Mouse (Mus musculus): ENCODE data around the gene Gm17783.
"Not testable (repeated sequence)": the region's sequence is repeated elsewhere in the genome, so short reads cannot be mapped to it uniquely, and the experiment has no call there.

Gm17783 gene

DNA sequence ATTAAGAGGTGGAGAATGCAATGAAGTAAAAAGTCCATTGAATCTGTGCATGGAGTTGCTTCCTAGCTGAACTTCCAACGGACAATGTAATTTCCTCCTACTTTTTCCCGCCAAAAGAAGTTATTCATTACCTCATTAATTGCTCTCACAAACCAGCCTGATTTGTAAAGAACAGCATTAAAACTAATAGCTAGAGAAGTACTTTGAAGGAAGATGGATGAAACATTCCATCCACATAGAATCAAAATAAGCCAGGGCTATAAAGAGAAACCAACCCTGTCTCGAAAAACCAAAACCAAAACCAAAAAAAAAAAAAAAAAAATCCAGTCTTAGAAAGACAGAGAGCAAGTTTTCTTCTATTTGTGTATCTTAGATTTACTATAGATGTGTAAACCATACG is at the start of gene Gm17783:
Gene Gm17783 (minus strand): TSS at position 101 of the 400 bp plus-strand sequence.
- no peak for DNase-seq (ENCODE audit: low spot score in 2 of 2)

DNA sequence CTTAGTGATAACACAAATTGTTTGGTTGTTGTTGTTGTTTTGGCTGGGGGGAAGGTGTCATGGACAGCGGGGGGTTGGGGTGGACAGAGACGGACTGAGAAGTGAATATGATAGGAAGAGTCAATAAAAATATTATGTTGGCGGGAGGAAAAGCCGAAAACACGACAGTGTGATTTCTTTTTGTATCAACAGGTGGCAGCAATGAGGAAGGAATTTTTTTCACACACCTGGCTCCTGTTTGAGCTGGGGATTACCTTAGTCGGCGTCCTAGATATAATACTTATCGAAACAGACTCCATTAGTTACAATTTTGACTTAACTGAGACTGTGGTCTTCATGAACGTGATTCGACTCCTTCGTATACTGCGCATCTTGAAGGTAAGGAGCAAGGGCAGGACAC is 48.0 kb upstream of the Gm17783 start:
- no peak for DNase-seq (ENCODE audit: low spot score in 2 of 2)

DNA sequence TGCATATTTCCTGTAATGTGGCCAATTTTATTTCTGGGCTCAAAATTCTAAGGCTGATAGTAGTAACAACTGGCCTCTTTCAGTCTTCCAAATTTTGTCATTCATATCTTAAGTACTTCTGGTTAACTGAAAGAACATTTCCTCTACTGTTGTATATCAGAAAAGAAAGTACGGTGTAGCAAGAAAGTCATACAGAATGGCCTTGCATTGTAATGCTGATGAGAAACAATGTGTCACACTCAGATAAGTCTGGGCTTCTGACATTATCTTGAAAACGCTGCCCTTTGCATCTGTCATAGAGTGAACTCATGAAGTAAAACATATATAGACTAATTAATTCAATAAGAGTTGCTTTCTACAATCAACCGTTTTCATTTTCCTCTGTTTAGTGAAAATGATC is 40.5 kb upstream of the Gm17783 start:
- no peak for DNase-seq (ENCODE audit: low spot score in 2 of 2)

DNA sequence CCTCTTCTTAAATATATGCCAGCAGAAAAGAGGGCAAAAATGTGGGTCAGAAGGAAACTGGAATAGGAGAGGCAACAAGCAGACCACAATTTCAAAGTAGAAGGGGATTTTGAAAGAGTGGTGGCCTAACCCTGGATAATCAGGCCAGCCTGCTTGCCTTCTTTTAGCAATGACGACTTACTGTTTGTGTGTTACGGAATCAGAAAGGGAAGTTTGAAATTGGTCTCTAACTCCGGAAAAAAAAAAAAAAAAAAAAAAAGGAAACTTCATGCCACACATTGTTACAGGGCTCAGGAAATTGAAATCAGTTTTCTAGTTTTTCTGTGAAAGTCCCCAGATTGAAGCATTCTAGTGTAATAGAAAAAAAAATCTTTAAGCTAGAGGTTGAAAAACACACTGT is 29.9 kb upstream of the Gm17783 start:
- no peak for DNase-seq (ENCODE audit: low spot score in 2 of 2)

DNA sequence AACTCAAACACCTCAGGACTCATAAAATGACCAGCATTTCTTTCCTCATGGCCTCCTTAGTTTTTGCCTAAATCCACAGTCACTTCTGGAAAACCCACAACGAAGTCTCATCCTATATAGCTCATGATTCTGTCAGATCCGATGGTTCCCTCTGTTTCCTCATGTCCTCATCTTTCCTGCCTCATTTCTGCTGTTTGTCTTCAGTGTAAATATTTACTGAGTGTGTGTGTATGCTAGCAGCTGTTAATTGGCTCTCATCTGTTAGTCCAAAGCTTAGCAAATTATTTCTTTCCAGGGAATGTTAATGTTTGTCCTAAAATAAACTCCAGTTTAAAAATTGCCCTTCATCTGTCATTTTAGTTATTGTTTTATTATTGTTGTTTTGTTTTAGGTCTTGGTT is 19.7 kb upstream of the Gm17783 start:
- DNase-seq (ENCODE audit: low spot score in 2 of 2): no peak

DNA sequence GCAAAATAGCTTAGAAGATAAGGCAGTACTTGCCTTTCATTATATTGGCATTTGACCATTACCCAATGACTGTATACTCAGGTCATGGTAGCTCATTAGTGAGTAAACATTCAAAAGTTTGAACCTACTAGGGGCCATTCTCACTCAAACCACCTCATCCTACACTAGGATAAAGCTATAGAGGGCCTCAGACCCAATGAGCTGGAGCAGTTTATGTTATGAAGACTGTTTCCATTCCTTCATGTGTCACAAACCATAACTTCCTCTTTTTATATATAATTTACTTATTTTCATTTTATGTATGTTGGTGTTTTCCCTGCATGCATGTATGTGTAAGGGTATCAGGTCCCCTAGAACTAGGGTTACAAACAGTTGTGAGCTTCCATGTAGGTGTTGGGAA is 16.1 kb upstream of the Gm17783 start:
- DNase-seq (ENCODE audit: low spot score in 2 of 2): no peak

DNA sequence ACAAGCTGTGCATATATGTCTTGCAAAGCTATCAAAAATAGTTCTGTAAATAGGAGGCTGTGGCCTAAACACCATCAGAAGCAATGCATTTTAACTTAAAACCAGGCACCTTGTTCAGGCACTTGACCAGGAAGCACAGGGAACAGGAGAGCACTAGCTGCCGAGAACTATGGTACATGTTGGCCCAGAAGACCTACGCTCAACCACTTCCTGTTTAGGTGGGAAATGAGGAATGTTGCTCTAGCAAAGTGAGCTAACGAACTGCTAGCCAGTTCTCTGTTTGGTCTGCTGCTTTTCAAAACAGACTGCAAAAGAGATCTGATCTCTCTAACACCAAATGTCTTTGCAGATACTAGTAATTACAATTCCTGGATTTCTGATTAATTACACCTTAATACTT is 12.5 kb upstream of the Gm17783 start:
- DNase-seq (ENCODE audit: low spot score in 2 of 2): no peak

DNA sequence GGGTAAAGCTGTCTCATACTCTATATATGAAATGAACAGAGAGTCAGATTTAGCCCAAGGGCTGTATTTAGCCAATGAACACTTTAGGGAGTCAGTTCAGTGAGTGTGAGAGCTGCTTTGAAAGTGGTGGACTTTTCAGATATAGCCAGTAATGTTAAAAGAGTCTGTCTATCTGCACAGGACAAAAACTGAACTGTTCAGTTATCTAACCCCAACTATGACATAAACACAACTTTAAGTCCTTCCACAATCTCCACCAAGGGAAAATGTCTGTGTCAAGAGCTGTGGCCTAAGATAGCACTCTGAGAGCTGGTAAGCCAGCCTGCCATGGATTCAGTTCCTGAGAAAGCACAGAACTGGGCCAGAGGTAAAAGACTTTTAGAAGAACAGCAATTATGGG is 10.3 kb upstream of the Gm17783 start:
- no peak for DNase-seq (ENCODE audit: low spot score in 2 of 2)

DNA sequence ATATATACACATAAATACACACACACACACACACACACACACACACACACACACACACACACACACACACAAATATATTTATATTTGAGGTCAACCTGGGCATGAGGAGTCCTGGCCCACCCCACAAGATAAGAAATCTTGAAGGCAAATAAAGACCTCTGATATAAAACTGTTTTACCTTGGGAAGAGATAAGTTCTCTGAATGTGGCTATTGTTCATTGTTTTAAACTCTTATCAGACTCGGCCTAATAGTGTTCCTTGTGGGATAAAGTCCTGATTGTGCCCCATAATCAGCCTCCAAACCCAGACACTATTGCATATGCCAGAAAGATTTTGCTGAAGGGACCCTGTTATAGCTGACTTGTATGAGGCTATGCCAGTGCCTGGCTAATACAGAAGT is 6.5 kb upstream of the Gm17783 start:
- DNase-seq (ENCODE audit: low spot score in 2 of 2): not testable (repeated sequence)

DNA sequence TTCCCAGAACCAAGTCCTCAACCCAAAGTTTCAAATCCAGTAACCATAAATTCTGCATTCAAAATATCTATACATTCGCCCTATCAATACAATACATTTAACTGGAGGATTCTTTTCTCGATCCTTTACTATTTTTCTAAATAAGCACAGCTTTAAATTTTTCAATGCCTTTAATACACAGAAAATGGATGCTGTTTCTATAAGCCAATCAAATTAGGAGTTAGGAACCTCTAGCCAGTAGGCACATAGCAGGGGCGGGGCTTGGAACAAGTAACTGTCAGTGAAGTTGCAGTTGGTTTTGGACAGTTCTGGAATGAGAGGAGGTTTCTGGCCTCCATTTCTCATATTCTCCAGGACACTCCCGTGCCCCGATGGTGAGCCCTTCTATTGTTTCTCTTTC is 3.2 kb upstream of the Gm17783 start, which contains the start of gene Slc9c1:
Gene Slc9c1 (plus strand): TSS at position 301 of the 400 bp plus-strand sequence.
- no peak for DNase-seq (ENCODE audit: low spot score in 2 of 2)

DNA sequence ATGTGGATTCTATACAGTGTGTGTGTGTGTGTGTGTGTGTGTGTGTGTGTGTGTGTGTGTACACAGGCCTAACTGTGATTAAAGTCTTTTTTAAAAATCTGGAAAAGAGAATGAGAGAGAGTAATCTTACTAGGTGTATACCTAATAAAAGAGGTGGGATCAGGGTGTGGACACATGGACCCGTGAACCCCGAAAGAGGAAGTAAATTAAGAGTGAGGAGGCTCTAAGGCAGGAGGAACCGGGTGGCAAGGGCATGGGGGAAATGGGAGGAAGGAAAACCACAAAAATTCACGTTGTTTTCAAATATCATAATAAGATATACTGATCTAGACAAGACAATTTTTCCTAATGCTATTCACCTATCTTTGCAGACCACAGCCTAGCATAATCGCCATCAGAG is 6.3 kb downstream of the Gm17783 start:
- DNase-seq (ENCODE audit: low spot score in 2 of 2): no peak

DNA sequence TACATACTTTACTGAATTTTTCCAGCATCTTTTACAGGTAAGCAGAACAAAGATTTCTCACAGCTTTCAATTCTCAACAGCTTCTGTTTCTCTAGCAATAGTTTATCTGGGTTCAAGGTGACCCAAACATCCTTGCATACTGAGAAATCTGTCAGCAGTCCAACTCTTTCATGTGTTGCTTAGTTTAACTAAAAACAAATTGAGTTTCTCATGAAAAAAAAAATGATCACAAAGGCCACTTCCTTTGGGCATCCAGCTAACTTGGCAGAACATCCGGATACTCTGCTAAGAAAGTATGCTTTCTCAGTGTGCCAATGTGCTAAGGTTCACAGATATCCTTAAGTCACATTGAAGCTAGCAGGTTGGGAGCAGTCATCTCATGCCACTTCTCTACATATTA is 36.5 kb downstream of the Gm17783 start:
- DNase-seq (ENCODE audit: low spot score in 2 of 2): no peak

DNA sequence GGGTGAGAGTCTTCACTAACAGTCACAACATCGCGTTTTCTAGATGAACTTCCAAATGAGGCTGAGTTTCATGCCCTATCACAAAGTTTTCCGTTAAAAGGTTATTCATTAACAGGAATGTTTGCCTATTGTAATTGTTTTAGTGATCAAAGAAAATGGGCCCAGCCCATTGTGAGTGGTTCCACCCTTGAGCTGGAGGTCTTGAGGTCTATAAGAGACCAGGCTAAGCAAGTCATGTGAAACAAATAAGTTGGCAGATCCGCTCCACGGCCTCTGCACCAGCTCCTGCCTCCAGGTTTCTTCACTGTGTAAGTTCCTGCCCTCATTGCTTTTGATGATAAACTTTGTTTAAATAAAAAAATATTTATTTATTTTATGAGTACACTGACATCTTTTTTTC is 38.9 kb downstream of the Gm17783 start, which contains the start of gene Gm609:
Gene Gm609 (minus strand): TSS at position 43 of the 400 bp plus-strand sequence.
- no peak for DNase-seq (ENCODE audit: low spot score in 2 of 2)

DNA sequence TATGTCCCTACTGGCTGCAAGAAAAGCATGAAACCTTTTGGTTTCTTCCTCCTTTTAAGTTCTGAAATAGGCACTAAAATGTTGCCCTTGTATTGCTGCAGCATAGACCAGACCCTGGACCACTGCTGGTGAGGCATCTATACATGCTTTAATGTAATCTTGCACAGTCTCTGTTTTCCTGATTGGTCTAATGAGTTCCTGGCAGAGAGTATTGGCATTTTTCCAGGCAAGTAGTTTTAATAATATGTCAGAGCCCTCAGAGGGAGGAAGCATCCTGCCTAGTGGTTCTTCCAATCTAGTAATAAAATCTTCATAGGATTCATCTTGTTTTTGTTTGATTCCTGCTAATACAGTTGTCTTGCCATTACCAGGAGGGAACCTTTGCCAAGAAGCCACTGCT is 54.9 kb downstream of the Gm17783 start:
- no peak for DNase-seq (ENCODE audit: low spot score in 2 of 2)

DNA sequence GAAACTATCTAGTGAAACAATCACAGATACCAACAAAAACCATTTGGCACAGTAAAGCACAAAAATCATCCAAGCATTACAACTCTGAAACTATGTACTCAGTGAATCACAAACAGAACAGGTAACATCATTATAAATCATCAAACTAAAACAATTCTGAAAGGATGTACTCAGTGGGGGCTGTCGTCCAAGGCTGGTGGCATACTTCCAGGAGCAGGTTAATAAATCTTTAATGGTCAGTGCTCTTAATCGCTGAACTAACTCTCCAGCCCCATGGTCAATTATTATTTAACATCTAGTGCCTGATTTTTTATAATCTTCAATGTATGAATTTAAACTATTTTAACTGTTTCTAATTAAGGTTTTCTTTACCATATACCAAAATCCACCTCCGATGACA is 60.0 kb downstream of the Gm17783 start:
- DNase-seq (ENCODE audit: low spot score in 2 of 2): not testable (repeated sequence)
